Mouse (Mus musculus) lung, embryonic 14.5 days (tissue): Measurements from ENCODE around the gene Hist1h2bk. TPM values are rescaled to one million over a fixed set of nuclear protein-coding genes. Genes with fewer than 3 reads are reported as not detected.

Experiments used
- microRNA-seq: library from miRNA; unstranded; fragments of <30 nt; microRNA quantifications from one replicate; pipeline ENCODE4, GENCODE M21; 2016; ENCODE audit warnings: borderline number of aligned reads
- polyA plus RNA-seq: library from polyadenylated mRNA; unstranded; fragments of >200 nt; fragmentation: Nextera tagmentation; extraction: Ambion mirVana; gene quantifications from 2 replicates; pipeline ENCODE4 v1.2.1, GENCODE M21; 2014

The Hist1h2bk gene
- polyA plus RNA-seq, 1 experiment from 2014 or later, result 11.7 TPM

Small RNAs within 50 kb of the gene (microRNA-seq; reads per million reads assigned to microRNA genes)
- gene Gm26300 (not detected), gene Gm44390 (not detected), gene Gm44486 (not detected)

Other genes starting within 250 kb of the Hist1h2bk start
- gene Hist1h2an, start 248.7 kb upstream of the Hist1h2bk start, polyA plus RNA-seq, result 7.2 and 8.9 TPM in 2 replicates
- gene Hist1h2bp, start 248.4 kb upstream of the Hist1h2bk start, polyA plus RNA-seq, result 2.0 and 3.4 TPM in 2 replicates
- gene Hist1h2bq, start 225.7 kb upstream of the Hist1h2bk start, polyA plus RNA-seq, result 24.4 and 25.8 TPM in 2 replicates
- 1.9 TPM in 1 of 2 replicates, not detected in the other for gene Hist1h2ao, start 225.4 kb upstream of the Hist1h2bk start, polyA plus RNA-seq
- gene Hist1h4m, start 224.1 kb upstream of the Hist1h2bk start, polyA plus RNA-seq, result not detected in 2 replicates
- gene Hist1h4n, start 203.7 kb upstream of the Hist1h2bk start, polyA plus RNA-seq, result 31.8 and 32.5 TPM in 2 replicates
- gene Hist1h2ap, start 202.4 kb upstream of the Hist1h2bk start, polyA plus RNA-seq, result 5,437 and 5,439 TPM in 2 replicates
- 26.4 and 28.5 TPM in 2 replicates for gene Hist1h2br, start 202.1 kb upstream of the Hist1h2bk start, polyA plus RNA-seq
- 16.0 and 16.4 TPM in 2 replicates for gene Zfp184, start 90.8 kb upstream of the Hist1h2bk start, polyA plus RNA-seq
- gene Pom121l2, start 54.7 kb upstream of the Hist1h2bk start, polyA plus RNA-seq, result 0.12 and 0.26 TPM in 2 replicates
- gene Prss16, start 26.1 kb upstream of the Hist1h2bk start, polyA plus RNA-seq, result 1.6 and 2.0 TPM in 2 replicates
- 21.2 and 21.6 TPM in 2 replicates for gene Hist1h2ah, start 302 bp upstream of the Hist1h2bk start, polyA plus RNA-seq
- 26.4 and 26.7 TPM in 2 replicates for gene Hist1h4i, start 5.5 kb downstream of the Hist1h2bk start, polyA plus RNA-seq
- 71.0 and 82.2 TPM in 2 replicates for gene Hist1h2ag, start 7.1 kb downstream of the Hist1h2bk start, polyA plus RNA-seq
- gene Hist1h2bj, start 7.3 kb downstream of the Hist1h2bk start, polyA plus RNA-seq, result 15.8 and 16.9 TPM in 2 replicates
- not detected in 2 replicates for gene Vmn1r188, start 48.6 kb downstream of the Hist1h2bk start, polyA plus RNA-seq
- not detected in 2 replicates for gene Vmn1r189, start 70.0 kb downstream of the Hist1h2bk start, polyA plus RNA-seq
- not detected in 2 replicates for gene Vmn1r191, start 148.1 kb downstream of the Hist1h2bk start, polyA plus RNA-seq
- not detected in 2 replicates for gene Vmn1r192, start 155.3 kb downstream of the Hist1h2bk start, polyA plus RNA-seq
- gene Vmn1r193, start 187.3 kb downstream of the Hist1h2bk start, polyA plus RNA-seq, result not detected in 2 replicates
- not detected in 2 replicates for gene Vmn1r194, start 208.3 kb downstream of the Hist1h2bk start, polyA plus RNA-seq
- gene Vmn1r195, start 234.7 kb downstream of the Hist1h2bk start, polyA plus RNA-seq, result not detected in 2 replicates